Mouse (Mus musculus) Patski (cell line): ENCODE data around the gene Nlgn1. TPM values are rescaled to one million over a fixed set of nuclear protein-coding genes. Genes with fewer than 3 reads are reported as not detected.

Experiments
- ATAC-seq: fragments of 100-300 bp; one replicate; pipeline ENCODE4 v1.8.0; 2021
- CTCF ChIA-PET: fragments of 350-600 bp; sonication (Branson Sonifier 250); formaldehyde crosslinking; loops from one replicate; lab custom pipeline; 2022; ENCODE audit warnings: inconsistent platforms; lab: Charles Lee
- POLR2A ChIA-PET: fragments of 350-600 bp; sonication (Branson Sonifier 250); formaldehyde crosslinking; loops from one replicate; lab custom pipeline; 2022; ENCODE audit warnings: antibody characterized with exemption, inconsistent platforms; lab: Charles Lee
- DNase-seq: peaks from one replicate; pipeline ENCODE4 v3.0.0-alpha.2; 2011; ENCODE audit warnings: low read depth, low spot score
- H3K27me3 ChIP-seq: fragments of 371-371 bp; one replicate; pipeline ENCODE4 v1.5.1; 2021
- CTCF ChIP-seq: fragments of 100-300 bp; IDR thresholded peaks from one replicate; pipeline ENCODE4 v1.5.1; 2021
- in situ Hi-C: fragments of 300-500 bp; cut with MboI; formaldehyde crosslinking; loops from 3 replicates; pipeline ENCODE4 v1.11.1; 2018; ENCODE audit warnings: low pct_unique_long_range_greater_than_20kb, mixed read lengths
- polyA plus RNA-seq: library from polyadenylated mRNA; unstranded; gene quantifications from one replicate; pipeline ENCODE4 v1.2.3, GENCODE M21; 2021

Nlgn1 gene
- polyA plus RNA-seq, 1 experiment from 2014 or later: 0.01 TPM

GRCm38 (mm10) chr3:25813368-25813767, 518.9 kb downstream of the Nlgn1 start:
- in situ Hi-C loops: no loop called here
- DNase-seq (no peak), ATAC-seq (no peak)
- TF ChIP-seq CTCF: no peak
- H3K27me3 ChIP-seq: no peaks in the 10 kb centered on the region
- CTCF ChIA-PET: no interaction called here
- POLR2A ChIA-PET: no interaction called here

GRCm38 (mm10) chr3:25807559-25807958, 524.7 kb downstream of the Nlgn1 start:
- CTCF ChIA-PET: no interaction called here

GRCm38 (mm10) chr3:25781651-25782050, 550.6 kb downstream of the Nlgn1 start:
- in situ Hi-C loops: no loop called here
- POLR2A ChIA-PET: no interaction called here
- TF ChIP-seq CTCF: no peak
- CTCF ChIA-PET: no interaction called here
- DNase-seq (no peak), ATAC-seq (no peak)
- peaks cover 7% of the 10 kb centered on the region for H3K27me3 ChIP-seq

More at GRCm38 (mm10) chr3:25807559-25807958, 524.7 kb downstream of the Nlgn1 start:
- ATAC-seq: no peak
- no peak for TF ChIP-seq CTCF
- H3K27me3 ChIP-seq: no peaks in the 10 kb centered on the region
- in situ Hi-C loops: no loop called here
- no peak for DNase-seq
- POLR2A ChIA-PET: no interaction called here

GRCm38 (mm10) chr3:25775437-25775836, 556.8 kb downstream of the Nlgn1 start:
- TF ChIP-seq CTCF: no peak
- peaks cover 4% of the 10 kb centered on the region for H3K27me3 ChIP-seq
- CTCF ChIA-PET: no interaction called here
- POLR2A ChIA-PET: no interaction called here
- DNase-seq (no peak), ATAC-seq (no peak)
- in situ Hi-C loops: no loop called here

- ChIA-PET POLR2A (interaction anchor here (0.5 kb wide), 1 partner anchor 15 kb away, joined by 3 read pairs; no protein-coding TSS in a partner anchor), CTCF (interaction anchor here (1.1 kb wide), 1 partner anchor 10 kb away, joined by 3 read pairs; no protein-coding TSS in a partner anchor)
- no peak for TF ChIP-seq CTCF
- peaks cover 4% of the 10 kb centered on the region for H3K27me3 ChIP-seq
- in situ Hi-C loops: no loop called here
- ATAC-seq: no peak
- no peak for DNase-seq
Measured at GRCm38 (mm10) chr3:25773908-25774307, 558.4 kb downstream of the Nlgn1 start.

GRCm38 (mm10) chr3:25773467-25773866, 558.8 kb downstream of the Nlgn1 start:
- ChIA-PET CTCF (interaction anchor here (1.1 kb wide), 1 partner anchor 10 kb away, joined by 3 read pairs; no protein-coding TSS in a partner anchor), POLR2A (interaction anchor here (0.5 kb wide), 1 partner anchor 15 kb away, joined by 3 read pairs; no protein-coding TSS in a partner anchor)
- H3K27me3 ChIP-seq: peaks cover 4% of the 10 kb centered on the region
- no peak for TF ChIP-seq CTCF
- ATAC-seq (no peak), DNase-seq (no peak)
- in situ Hi-C loops: no loop called here

GRCm38 (mm10) chr3:25763689-25764088, 568.6 kb downstream of the Nlgn1 start:
- in situ Hi-C loops: no loop called here
- DNase-seq (no peak), ATAC-seq (no peak)
- TF ChIP-seq CTCF: no peak
- ChIA-PET POLR2A (no interaction called here), CTCF (no interaction called here)
- peaks cover 4% of the 10 kb centered on the region for H3K27me3 ChIP-seq

GRCm38 (mm10) chr3:25757813-25758212, 574.4 kb downstream of the Nlgn1 start:
- in situ Hi-C loops: no loop called here
- ChIA-PET CTCF (no interaction called here), POLR2A (no interaction called here)
- TF ChIP-seq CTCF: no peak
- no peak for DNase-seq
- ATAC-seq: no peak
- H3K27me3 ChIP-seq: peaks cover 7% of the 10 kb centered on the region

- H3K27me3 ChIP-seq: no peaks in the 10 kb centered on the region
- ChIA-PET POLR2A (no interaction called here), CTCF (no interaction called here)
- no peak for ATAC-seq
- DNase-seq: no peak
- no peak for TF ChIP-seq CTCF
- in situ Hi-C loops: no loop called here
Measured at GRCm38 (mm10) chr3:25724111-25724510, 608.1 kb downstream of the Nlgn1 start.

GRCm38 (mm10) chr3:25721464-25721863, 610.8 kb downstream of the Nlgn1 start:
- ATAC-seq (no peak), DNase-seq (no peak)
- in situ Hi-C loops: no loop called here
- POLR2A ChIA-PET: no interaction called here
- no peak for TF ChIP-seq CTCF
- H3K27me3 ChIP-seq: peaks cover 10% of the 10 kb centered on the region
- CTCF ChIA-PET: no interaction called here

- POLR2A ChIA-PET: no interaction called here
- CTCF ChIA-PET: interaction anchor here (1.2 kb wide), 1 partner anchor 11 kb away, joined by 3 read pairs; no protein-coding TSS in a partner anchor
- peaks cover 5% of the 10 kb centered on the region for H3K27me3 ChIP-seq
- no peak for DNase-seq
- ATAC-seq: no peak
- in situ Hi-C loops: no loop called here
- no peak for TF ChIP-seq CTCF
Measured at GRCm38 (mm10) chr3:25707380-25707779, 624.9 kb downstream of the Nlgn1 start.

- H3K27me3 ChIP-seq: no peaks in the 10 kb centered on the region
- POLR2A ChIA-PET: no interaction called here
- ATAC-seq (no peak), DNase-seq (no peak)
- in situ Hi-C loops: no loop called here
- CTCF ChIA-PET: interaction anchor here (1.0 to 2.1 kb wide), 3 partner anchors 10 to 43 kb away, joined by 3 to 6 read pairs (median 5); no protein-coding TSS in a partner anchor
- no peak for TF ChIP-seq CTCF
Measured at GRCm38 (mm10) chr3:25697231-25697630, 635.0 kb downstream of the Nlgn1 start.
